29 mouse cellular contexts compared by ENCODE assay signal in genomic region chr17:5896607-5897006, GRCm38 (mm10). TPM values are rescaled to one million over a fixed set of nuclear protein-coding genes. Genes with fewer than 3 reads are reported as not detected.
DNase-seq lines count a peak whose midpoint lies in the region; ATAC-seq and TF ChIP-seq lines count a peak whose summit lies in the region.
"Had no signal": no experiment of that assay in that cellular context is flagged by ENCODE, and none has a peak within 500 bp of the region (broad histone marks: within the 10 kb centered on the region; RNA-seq: fewer than 3 reads in every experiment).

No protein-coding gene starts in this region.

- no peak for TF ChIP-seq POLR2A in cerebellum, adult 2 months (IDR thresholded peaks at IDR 0.05; ENCODE audit: borderline replicate concordance, insufficient read depth, low read length)

- H3K27ac ChIP-seq in cerebellum, adult 2 months (ENCODE audit: insufficient read depth, low read length): no peak overlapping the region
- H3K27ac ChIP-seq in intestine, embryonic 14.5 days (ENCODE audit: low read depth): peak overlapping the region; percentile 38; the same call in 1 of the 2 replicates
- no peak overlapping the region for H3K27ac ChIP-seq in intestine, postnatal 0 days (ENCODE audit: low read depth, low read length)
- peak overlapping the region; percentile 17; the same call in 1 of the 2 replicates for H3K27ac ChIP-seq in stomach, embryonic 16.5 days (ENCODE audit: low read length)
- H3K27ac ChIP-seq: embryonic facial prominence, embryonic 10.5 days; embryonic facial prominence, embryonic 15.5 days; forebrain, embryonic 12.5 days; hindbrain, embryonic 14.5 days; limb, embryonic 10.5 days; limb, embryonic 15.5 days; liver, embryonic 13.5 days; midbrain, embryonic 12.5 days had no signal

- no peak overlapping the region for H3K9ac ChIP-seq in intestine, embryonic 14.5 days (ENCODE audit: low read length)
- no peak overlapping the region for H3K9ac ChIP-seq in intestine, postnatal 0 days (ENCODE audit: low read depth, low read length)
- H3K9ac ChIP-seq in stomach, embryonic 16.5 days (ENCODE audit: low read length): no peak overlapping the region
- H3K9ac ChIP-seq: embryonic facial prominence, embryonic 15.5 days; forebrain, embryonic 12.5 days; forebrain, postnatal 0 days; hindbrain, embryonic 14.5 days; limb, embryonic 15.5 days; liver, embryonic 13.5 days; midbrain, embryonic 12.5 days had no signal

- no peak for TF ChIP-seq CTCF in cerebellum, adult 2 months (IDR thresholded peaks at IDR 0.05; ENCODE audit: borderline replicate concordance, insufficient read depth, low read depth, low read length)
- no peak for TF ChIP-seq CTCF in intestine, postnatal 0 days (IDR thresholded peaks at IDR 0.05; ENCODE audit: low read depth)

- no peaks in the 10 kb centered on the region for H3K9me3 ChIP-seq in intestine, embryonic 14.5 days (ENCODE audit: control insufficient read depth, low read length)
- H3K9me3 ChIP-seq in intestine, postnatal 0 days (ENCODE audit: control insufficient read depth): no peaks in the 10 kb centered on the region
- H3K9me3 ChIP-seq in stomach, embryonic 16.5 days (replicated peaks; ENCODE audit: control insufficient read depth, low read length): no peaks in the 10 kb centered on the region
- H3K9me3 ChIP-seq: embryonic facial prominence, embryonic 10.5 days; embryonic facial prominence, embryonic 15.5 days; forebrain, embryonic 12.5 days; limb, embryonic 10.5 days; limb, embryonic 15.5 days; liver, embryonic 13.5 days; megakaryocyte, embryonic 14.5 days; midbrain, embryonic 12.5 days had no signal

- H3K4me1 ChIP-seq in cerebellum, adult 2 months (ENCODE audit: control insufficient read depth, insufficient read depth, low read length): peaks cover 17% of the 10 kb centered on the region
- no peaks in the 10 kb centered on the region for H3K4me1 ChIP-seq in intestine, embryonic 14.5 days (replicated peaks; ENCODE audit: control insufficient read depth, insufficient read depth, low read length)
- H3K4me1 ChIP-seq in intestine, postnatal 0 days (replicated peaks; ENCODE audit: control insufficient read depth, insufficient read depth, low read length): 0 out of 2 replicates have a peak, but pooled peaks cover 9% of the 10 kb centered on the region
- H3K4me1 ChIP-seq in stomach, embryonic 16.5 days (ENCODE audit: control insufficient read depth, insufficient read depth, low read length): peaks cover 12% of the 10 kb centered on the region; the same call in 1 of the 2 replicates
- H3K4me1 ChIP-seq: embryonic facial prominence, embryonic 15.5 days had no signal

- 26% methylated on average over 7 of the region's 7 CpGs for WGBS in cerebellum, adult 2 months
- WGBS in intestine, embryonic 14.5 days: 86% methylated on average over 7 of the region's 7 CpGs
- 78% methylated on average over 7 of the region's 7 CpGs for WGBS in intestine, postnatal 0 days
- WGBS in stomach, embryonic 16.5 days: 81% methylated on average over 7 of the region's 7 CpGs

- H3K27me3 ChIP-seq in cerebellum, adult 2 months (ENCODE audit: control insufficient read depth, insufficient read depth, low read length): no peaks in the 10 kb centered on the region
- no peaks in the 10 kb centered on the region for H3K27me3 ChIP-seq in intestine, embryonic 14.5 days (replicated peaks; ENCODE audit: control insufficient read depth, insufficient read depth, low read length)
- no peaks in the 10 kb centered on the region for H3K27me3 ChIP-seq in intestine, postnatal 0 days (replicated peaks; ENCODE audit: control insufficient read depth, insufficient read depth, low read length)
- H3K27me3 ChIP-seq in stomach, embryonic 16.5 days (ENCODE audit: control insufficient read depth, insufficient read depth, low read length): no peaks in the 10 kb centered on the region
- H3K27me3 ChIP-seq: embryonic facial prominence, embryonic 15.5 days; forebrain, embryonic 12.5 days; limb, embryonic 15.5 days; liver, embryonic 13.5 days; megakaryocyte, embryonic 14.5 days; midbrain, embryonic 12.5 days had no signal

- H3K4me2 ChIP-seq in intestine, embryonic 14.5 days (ENCODE audit: low read length): no peak overlapping the region
- H3K4me2 ChIP-seq in intestine, postnatal 0 days (replicated peaks; ENCODE audit: low read depth): no peak overlapping the region
- H3K4me2 ChIP-seq in stomach, embryonic 16.5 days (ENCODE audit: low read depth, low read length): no peak overlapping the region
- H3K4me2 ChIP-seq: embryonic facial prominence, embryonic 15.5 days; forebrain, embryonic 12.5 days; heart, embryonic 11.5 days; hindbrain, embryonic 14.5 days; limb, embryonic 15.5 days; liver, embryonic 13.5 days; midbrain, embryonic 12.5 days had no signal

- H3K4me3 ChIP-seq in cerebellum, adult 2 months (replicated peaks; ENCODE audit: insufficient read depth, low read depth, low read length): no peak overlapping the region
- H3K4me3 ChIP-seq in intestine, embryonic 14.5 days (ENCODE audit: low read depth, low read length): no peak overlapping the region
- no peak overlapping the region for H3K4me3 ChIP-seq in intestine, postnatal 0 days (ENCODE audit: low read depth, low read length)
- H3K4me3 ChIP-seq in stomach, embryonic 16.5 days (replicated peaks; ENCODE audit: low read length): no peak overlapping the region
- H3K4me3 ChIP-seq: embryonic facial prominence, embryonic 10.5 days; embryonic facial prominence, embryonic 15.5 days; forebrain, embryonic 12.5 days; limb, embryonic 10.5 days; limb, embryonic 15.5 days; liver, embryonic 13.5 days; midbrain, embryonic 12.5 days had no signal

- peaks cover 29% of the 10 kb centered on the region for H3K36me3 ChIP-seq in intestine, embryonic 14.5 days (ENCODE audit: control insufficient read depth, insufficient read depth, low read length)
- H3K36me3 ChIP-seq in intestine, postnatal 0 days (ENCODE audit: control insufficient read depth, insufficient read depth): peaks cover 33% of the 10 kb centered on the region
- peaks cover 4% of the 10 kb centered on the region; the same call in 1 of the 2 replicates for H3K36me3 ChIP-seq in stomach, embryonic 16.5 days (ENCODE audit: control insufficient read depth, insufficient read depth, low read length)
- H3K36me3 ChIP-seq: forebrain, embryonic 12.5 days had no signal

- no peak for ATAC-seq in intestine, embryonic 14.5 days (replicated peaks; ENCODE audit: low FRiP score, low TSS enrichment, low read depth)
- no peak for ATAC-seq in intestine, postnatal 0 days
- ATAC-seq in stomach, embryonic 16.5 days (ENCODE audit: insufficient read depth, low FRiP score): no peak
- ATAC-seq: activated CD4-positive, CD25-positive, alpha-beta regulatory T cell, adult 4 months; forebrain, postnatal 0 days had no signal

- peak; percentile 41 to 62 for DNase-seq in cerebellum, adult 2 months
- no peak for DNase-seq in cerebellum, postnatal 14 days
- DNase-seq in intestine, embryonic 14.5 days (ENCODE audit: low spot score): no peak
- DNase-seq in cerebellum, postnatal 25 days: peak; percentile 34 to 45
- no peak for DNase-seq in right cerebral cortex, adult 18-20 months
- DNase-seq: adrenal gland, adult 2 months; adrenal gland, postnatal 36 days; forebrain, postnatal 0 days; gastrocnemius, postnatal 14 days; heart, postnatal 36 days; kidney, adult 8-10 months; kidney, postnatal 10 days; layer of hippocampus, adult 9-11 months; liver, embryonic 13.5 days; lung, postnatal 4 days; right cerebral cortex, postnatal 14 days; thymus, postnatal 14 days had no signal

RNA-seq across cellular contexts. Expression of gene Synj2, which starts 44.5 kb away (rescaled TPM):
- 20.9 and 25.1 TPM in 2 replicates for polyA plus RNA-seq in cerebellum, adult 2 months (2012; rRNA removed)
- 9.0 and 10.0 TPM in 2 replicates for polyA plus RNA-seq in intestine, embryonic 14.5 days (2014; fragmentation: Nextera tagmentation; extraction: Ambion mirVana)
- polyA plus RNA-seq in intestine, postnatal 0 days (2015; fragmentation: Nextera tagmentation; extraction: Ambion mirVana): 2.1 and 2.6 TPM in 2 replicates
- polyA plus RNA-seq in stomach, embryonic 16.5 days (2015; fragmentation: Nextera tagmentation; extraction: Ambion mirVana): 6.4 and 6.7 TPM in 2 replicates

RNA-seq across cellular contexts. Expression of gene Snx9, which starts 55.5 kb away (rescaled TPM):
- 17.8 and 19.1 TPM in 2 replicates for polyA plus RNA-seq in cerebellum, adult 2 months (2012; rRNA removed)
- 41.5 and 42.7 TPM in 2 replicates for polyA plus RNA-seq in intestine, embryonic 14.5 days (2014; fragmentation: Nextera tagmentation; extraction: Ambion mirVana)
- 91.4 and 95.4 TPM in 2 replicates for polyA plus RNA-seq in intestine, postnatal 0 days (2015; fragmentation: Nextera tagmentation; extraction: Ambion mirVana)
- polyA plus RNA-seq in stomach, embryonic 16.5 days (2015; fragmentation: Nextera tagmentation; extraction: Ambion mirVana): 28.2 and 31.3 TPM in 2 replicates

Comparison
In these comparisons a context has a peak if more than half of its experiments do, and no peak if none do; other contexts are left out.
1. DNase-seq: peak in cerebellum, adult 2 months (2 of 2) and cerebellum, postnatal 25 days (2 of 2); none in cerebellum, postnatal 14 days (0 of 2), intestine, embryonic 14.5 days (single experiment) and right cerebral cortex, adult 18-20 months (single experiment).
2. H3K27ac ChIP-seq: peak in intestine, embryonic 14.5 days (single experiment) and stomach, embryonic 16.5 days (single experiment); none in cerebellum, adult 2 months (single experiment) and intestine, postnatal 0 days (single experiment).